Mouse (Mus musculus): ENCODE results near the gene Olfr527.

Gene Olfr527

DNA sequence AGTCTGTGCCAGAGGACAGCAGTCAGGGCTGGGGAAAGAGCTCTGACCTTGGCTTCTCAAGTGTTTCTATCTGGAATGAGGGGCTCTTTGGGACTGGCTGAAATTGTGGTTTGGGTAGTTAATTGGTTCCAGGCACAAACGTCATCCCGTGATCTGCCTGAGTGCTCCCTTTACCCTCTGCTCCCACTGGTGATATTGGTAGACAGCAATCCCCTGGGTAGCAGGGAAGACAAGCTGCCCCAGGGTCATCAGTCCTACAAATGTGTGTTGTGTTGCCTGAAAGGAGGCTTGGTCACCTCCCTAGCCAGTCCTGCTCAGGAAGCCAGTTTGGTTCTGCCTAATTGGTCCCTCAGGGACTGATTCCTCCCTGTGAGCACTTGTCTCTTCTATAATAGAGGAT lies at the start of gene Olfr527:
Gene Olfr527 (plus strand): TSS at position 301 of the 400 bp plus-strand sequence.
- DNase-seq, result no peak

DNA sequence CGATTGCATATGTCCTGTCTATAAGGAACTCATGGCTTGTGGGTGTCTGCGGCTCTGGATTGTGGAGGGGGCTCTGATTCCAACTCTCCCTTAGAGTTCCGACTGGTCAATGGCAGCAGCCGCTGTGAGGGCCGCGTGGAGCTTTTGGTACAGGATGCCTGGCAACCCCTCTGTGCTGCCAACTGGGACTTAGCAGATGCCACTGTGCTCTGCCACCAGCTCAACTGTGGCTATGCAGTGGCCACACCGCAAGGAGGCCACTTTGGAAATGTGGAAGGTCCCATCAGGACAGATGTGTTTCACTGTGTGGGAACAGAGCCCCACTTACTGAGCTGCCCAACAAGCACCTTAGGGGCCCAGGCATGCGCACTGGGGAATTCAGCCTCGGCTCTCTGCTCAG lies 38.1 kb upstream of the Olfr527 start:
- DNase-seq, result no peak

DNA sequence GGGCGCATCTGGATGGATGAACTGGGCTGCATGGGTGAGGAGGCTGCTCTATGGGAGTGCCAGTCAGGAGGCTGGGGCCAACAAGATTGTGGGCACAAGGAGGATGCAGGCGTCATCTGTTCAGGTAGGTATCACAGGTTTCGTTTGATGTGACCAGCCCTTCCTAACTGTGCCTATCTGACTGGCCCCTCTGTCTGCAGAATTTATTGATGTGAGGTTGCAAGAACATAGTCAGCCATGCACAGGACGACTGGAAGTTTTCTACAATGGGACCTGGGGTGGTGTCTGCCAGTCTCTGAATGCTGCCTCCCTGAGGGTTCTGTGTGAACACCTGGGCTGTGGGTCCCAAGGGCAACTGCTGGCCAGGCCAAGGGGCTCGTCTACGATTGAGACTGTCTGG lies 36.9 kb upstream of the Olfr527 start:
- DNase-seq, result no peak

DNA sequence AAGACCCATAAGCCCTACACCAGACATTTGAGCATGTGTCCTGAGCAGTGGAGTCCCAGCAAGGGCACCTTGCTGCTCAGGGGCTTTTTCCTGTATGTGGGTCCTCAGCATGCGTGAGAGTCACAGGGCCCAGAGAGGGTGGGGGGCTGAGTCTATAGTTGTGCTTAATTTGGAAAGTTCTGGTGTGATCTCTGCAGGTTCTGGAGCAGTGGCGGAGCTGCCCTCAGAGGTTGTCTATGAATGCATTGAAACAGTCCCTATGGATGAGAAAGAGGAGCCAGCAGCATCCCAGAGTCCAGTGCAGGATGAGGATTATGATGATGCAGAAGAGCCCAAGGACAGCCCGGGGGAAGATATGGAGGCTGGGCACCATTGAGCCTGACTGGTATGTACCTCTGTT lies 34.4 kb upstream of the Olfr527 start:
- no peak for DNase-seq

DNA sequence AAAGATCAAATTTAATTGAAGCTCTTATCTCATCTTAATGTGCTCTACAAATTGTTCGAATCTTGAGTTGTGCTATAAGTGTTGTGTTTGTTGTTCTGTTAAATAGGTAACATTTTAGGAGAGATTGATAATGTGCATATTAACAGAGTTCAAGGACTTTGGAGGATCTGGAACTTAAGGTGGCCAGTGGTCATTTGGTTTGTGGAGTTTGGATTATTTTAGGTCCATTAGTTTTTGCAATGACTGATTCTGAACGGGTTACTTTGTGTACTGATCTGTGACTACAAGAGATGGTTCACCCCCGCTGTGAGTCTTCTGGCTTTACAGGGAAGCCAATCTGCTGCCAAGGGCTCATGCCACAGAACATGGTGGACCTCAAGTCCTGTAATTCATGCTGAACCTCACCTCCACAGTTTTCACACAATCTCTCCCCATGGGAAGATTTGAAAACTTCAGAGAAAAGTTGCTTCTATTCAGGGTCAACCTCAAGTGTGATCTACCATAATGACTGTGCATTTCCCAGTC lies 13.9 kb upstream of the Olfr527 start:
- no peak for DNase-seq

DNA sequence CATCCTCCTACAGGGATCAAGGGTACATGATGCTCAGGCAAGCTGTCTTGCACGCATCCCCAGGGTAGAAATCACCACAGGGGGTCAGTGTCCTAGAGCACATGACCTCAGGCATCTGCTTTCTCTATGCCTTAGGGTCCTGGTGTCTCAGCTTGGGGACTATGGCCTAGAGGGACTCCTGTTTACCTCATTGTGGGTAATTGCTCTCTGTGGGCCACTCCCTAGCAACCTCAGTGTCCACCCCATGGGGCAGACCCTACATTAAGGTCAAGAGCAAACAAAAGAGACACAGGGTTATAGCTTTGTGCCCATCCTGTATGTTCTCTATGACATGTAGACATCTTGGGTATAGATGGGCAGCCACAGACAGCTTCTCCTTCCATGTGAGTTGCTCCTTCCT lies 13.3 kb upstream of the Olfr527 start, which contains the start of gene Olfr525:
Gene Olfr525 (plus strand): TSS at position 301 of the 400 bp plus-strand sequence.
- DNase-seq, result no peak

DNA sequence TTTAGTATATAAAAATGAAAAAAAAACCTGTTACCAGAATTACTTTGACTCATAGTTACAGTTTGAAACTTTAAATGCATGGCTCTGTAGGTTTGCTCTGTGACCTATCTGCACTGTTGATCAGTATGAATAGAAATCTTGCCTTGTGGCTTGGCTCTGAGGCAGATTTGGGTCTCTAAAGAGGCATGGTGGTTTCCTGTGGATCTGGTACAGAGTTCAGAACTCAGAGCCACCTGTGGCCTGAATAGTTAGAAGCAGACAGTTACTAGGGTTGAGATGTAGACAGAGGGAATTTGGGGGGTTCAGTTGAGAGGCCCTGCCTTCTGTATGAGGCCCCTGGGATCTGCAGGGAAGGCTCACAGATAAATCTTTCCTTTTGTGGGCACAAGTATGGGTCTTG lies 12.7 kb upstream of the Olfr527 start:
- no peak for DNase-seq

DNA sequence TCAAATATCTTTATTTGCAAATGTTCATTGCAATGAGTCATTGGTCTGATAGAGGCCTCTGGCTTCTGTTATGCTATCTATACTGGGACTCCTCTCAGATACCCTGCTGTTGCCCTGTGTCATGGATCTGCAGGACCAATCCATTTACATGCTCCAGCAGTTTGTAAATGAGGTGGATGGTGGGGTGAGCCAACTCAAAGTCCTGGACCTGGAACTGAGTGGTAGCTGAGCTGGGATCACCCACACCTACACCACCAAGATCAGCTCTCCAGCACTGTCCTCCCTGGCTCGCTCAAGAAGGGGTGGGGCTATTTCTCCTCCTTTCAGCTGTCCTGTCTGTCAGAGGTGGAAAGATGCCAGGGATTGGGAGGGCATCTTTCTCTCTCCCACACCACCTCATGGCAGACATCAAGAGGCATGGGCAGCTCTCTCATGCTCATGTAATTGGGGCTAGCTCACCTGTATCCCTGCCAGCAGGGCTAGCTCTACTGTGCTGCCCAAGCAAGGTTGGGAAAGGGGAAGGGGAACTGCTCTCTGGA lies 4.0 kb upstream of the Olfr527 start:
- no peak for DNase-seq

DNA sequence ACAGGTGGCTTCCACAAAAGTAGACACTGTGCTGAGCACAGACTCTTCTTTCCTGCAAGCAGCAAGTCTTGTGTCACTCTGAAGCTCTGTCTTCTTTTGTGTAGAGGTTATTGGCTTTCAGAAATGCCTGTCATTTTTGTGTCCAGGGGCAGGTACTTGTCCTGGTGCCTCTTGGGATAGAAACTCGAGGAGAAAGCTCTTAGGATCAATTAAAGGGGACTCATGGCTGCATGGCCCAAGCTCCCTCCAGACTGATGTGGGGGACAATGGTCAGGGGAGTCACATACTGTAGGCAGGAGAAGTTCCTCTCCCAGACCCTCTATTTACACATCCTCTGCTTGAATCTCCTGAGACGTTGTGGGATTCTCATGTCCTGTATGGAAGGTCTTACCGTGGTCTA lies 27.8 kb downstream of the Olfr527 start, which contains the start of gene Olfr60:
Gene Olfr60 (minus strand): TSS at position 101 of the 400 bp plus-strand sequence.
- no peak for DNase-seq

DNA sequence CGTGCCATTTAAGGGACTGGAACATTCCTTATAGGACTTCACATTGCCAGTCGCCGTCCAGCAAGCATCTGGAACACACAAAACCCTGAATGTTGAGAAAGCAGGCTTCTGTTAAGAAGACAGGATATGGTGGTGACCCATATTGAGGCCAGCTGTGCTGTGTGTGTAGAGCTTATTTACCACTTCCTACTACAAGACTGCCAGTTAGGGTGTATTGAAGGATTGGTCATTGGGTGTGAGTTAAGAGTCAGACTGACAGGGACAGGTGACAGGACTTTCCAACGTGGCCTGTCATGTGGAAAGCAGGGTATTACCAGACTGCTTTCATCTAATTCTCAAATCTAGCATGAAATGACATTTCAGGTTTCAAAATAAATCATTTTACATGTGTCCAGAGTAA lies 40.5 kb downstream of the Olfr527 start:
- no peak for DNase-seq

DNA sequence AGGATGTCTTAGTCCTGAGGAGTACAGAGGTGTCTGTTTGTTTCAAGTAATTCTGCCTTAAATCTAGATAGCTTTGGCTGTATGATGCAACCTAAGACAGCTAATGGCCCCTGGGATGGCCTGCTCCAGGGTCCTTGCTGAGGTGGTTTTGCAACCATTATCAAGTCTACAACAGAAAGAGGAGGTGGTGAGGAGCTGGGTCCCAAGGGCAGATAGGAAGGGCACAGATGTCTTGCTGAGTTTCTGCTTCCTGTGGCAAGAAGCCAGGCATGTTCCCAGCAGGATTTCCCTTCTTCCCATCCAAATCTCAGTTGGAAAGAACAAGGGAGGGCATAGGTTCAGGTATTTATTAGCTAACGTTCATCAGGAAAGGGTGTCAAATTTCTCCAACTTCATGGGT lies 42.4 kb downstream of the Olfr527 start, which contains the start of gene Olfr530:
Gene Olfr530 (minus strand): TSS at position 101 of the 400 bp plus-strand sequence.
- no peak for DNase-seq

DNA sequence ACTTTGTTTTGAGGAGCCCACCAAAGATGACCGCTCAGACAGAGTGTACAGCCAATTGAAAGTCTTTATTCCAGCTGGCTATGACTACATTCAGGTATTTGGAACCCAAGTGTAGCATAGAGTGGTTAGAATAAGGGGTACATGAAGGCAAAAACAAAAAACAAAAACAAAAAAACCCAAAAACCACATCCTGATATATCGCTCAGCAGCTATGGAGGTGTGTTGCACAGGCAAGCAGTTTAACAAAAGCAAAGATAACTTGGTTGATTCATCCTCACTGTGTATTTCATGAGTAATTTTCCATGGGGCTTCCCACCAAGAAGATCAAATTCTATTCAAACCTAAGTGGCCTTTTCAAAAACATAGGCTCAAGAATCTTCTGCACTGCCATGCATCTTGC lies 43.1 kb downstream of the Olfr527 start:
- DNase-seq, result no peak

Measured in layer of hippocampus, adult 9-11 months (tissue).